Mouse (Mus musculus): ENCODE results near the gene Scd4.
"Not testable (repeated sequence)": the region's sequence is repeated elsewhere in the genome, so short reads cannot be mapped to it uniquely, and the experiment has no call there.

Gene Scd4

DNA sequence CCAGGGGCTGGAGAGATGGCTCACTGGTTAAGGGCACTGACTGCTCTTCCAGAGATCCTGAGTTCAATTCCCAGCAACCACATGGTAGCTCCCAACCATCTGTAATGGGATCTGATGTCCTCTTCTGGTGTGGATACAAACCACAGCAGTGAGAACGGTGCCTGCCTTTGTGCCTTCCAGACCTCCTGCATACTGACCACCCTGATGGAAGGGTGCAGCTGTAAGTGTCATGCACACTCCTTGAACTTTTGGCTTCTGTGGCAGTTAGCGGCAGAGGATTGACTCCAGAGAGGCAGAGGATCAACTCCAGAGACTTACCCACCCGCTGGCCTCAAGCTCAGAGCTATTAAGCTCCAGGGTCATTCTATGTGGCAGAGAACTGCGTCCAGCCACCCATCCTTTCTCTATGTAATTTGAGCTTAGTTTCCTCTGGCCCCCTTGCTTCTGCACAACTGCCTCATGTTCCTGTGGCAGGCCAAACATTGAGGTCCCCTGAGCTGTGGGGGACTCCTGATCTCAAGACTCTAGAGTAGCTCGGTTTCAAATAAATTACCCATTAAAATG, 16.1 kb upstream of the Scd4 start:
- DNase-seq (ENCODE audit: low read depth, low spot score): no peak

DNA sequence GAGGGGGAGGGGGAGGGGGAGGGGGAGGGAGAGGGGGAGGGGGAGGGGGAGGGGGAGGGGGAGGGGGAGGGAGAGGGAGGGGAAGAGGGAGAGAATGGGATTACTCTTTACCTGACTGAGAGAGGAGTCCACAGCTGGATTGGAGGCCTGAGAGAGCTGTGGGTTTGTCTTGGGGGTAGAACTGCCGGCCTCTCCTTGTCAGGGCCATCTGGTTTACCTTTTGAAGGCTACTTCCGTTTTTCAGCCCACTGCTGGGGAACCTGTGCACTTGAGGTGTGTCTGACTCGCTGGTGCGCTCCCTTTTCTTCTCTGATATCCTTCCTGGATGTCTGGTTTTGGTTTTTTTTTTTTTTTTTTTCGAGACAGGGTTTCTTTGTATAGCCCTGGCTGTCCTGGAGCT, 15.5 kb upstream of the Scd4 start:
- DNase-seq (ENCODE audit: low read depth, low spot score): no peak

DNA sequence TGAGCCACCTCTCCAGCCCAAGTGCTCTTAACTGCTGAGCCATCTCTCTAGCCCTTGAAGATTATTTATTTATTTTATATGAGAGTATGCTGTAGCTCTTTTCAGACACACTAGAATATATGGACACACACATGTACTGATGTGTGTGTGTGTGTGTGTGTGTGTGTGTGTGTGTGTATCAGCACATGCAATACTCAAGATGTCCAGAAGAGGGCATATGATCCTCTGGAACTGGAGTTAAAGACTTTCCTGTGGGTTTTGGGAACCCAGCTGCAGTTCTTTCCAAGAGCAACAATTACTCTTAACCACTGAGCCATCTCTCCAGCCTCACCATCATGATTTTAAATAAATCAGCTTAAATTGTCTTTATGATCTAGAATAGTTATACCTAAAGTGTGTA, 14.3 kb upstream of the Scd4 start:
- DNase-seq (ENCODE audit: low read depth, low spot score): no peak

DNA sequence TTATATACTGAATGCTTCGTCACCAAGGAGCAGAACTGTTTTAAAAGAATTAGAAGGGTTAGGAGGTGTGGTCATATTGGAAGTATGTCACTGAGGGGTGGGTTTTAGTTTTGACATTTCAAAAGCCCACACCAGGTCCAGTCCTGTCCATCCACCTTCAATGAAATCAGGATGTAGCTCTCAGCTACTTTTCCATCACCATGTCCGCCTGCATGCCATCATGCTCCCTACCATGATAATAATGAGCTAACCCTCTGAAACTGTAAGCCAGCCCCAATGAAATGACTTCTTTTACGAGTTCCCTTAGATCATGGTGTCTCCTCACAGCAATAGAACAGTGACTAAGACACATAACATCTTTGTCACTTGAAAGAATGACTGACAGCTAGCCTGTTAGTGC, 12.6 kb upstream of the Scd4 start:
- no peak for DNase-seq (ENCODE audit: low read depth, low spot score)

DNA sequence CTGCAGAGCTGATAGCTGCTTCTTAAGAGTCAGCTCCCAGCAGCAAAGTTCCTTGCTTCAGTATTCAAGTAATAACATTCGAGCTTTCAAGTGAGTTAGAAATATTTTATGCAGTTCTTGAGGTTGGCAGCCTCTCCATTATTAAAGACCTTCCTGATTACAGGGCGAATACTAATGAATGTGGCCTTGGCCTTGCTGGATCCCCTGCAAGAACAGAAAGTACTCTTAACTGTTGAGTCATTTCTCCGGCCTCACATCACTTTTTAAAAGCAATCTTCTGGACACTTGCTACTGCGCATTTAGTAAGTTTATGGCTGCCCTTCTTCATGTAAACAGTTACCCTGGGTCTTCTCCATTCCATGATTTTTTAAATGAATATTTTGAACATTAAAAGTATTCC, 11.7 kb upstream of the Scd4 start:
- no peak for DNase-seq (ENCODE audit: low read depth, low spot score)

DNA sequence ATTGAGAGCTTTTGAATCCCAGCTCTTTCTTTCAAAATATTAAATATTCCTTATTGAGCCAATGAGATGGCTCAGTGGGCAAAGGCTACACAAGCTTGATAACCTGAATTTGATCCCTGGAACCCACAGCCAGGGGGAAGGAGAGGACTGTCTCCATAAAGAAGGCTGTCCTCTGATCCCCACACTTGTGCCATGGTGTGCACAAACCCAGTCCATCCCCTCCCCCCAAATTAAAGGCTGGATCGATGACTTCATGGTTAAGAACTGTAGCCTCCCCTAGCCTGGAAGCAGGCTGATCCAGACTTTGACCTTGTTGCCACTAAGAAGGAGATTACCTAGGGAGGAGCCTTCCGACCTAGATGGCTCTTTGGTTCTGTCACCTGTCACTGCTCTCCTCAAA, 11.3 kb upstream of the Scd4 start:
- no peak for DNase-seq (ENCODE audit: low read depth, low spot score)

DNA sequence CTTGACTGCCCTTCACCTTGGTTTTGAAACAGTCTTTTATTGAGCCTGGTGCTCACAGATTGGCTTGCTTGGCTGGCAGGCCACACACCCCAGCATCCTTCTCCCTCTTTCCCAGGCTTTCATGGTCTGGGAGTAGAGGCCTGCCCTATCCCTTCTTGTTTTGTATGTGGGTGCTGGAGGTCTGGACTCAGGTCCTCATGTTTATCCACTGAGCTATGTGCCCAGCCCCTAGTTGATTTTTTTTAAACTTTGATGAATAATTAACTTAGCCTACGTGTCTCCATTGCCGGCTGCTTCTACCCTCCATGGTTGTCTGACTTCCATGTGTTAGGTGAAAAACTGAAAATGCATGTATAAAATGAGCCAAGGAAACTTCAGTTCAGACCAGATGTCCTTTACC, 3.3 kb upstream of the Scd4 start:
- DNase-seq (ENCODE audit: low read depth, low spot score): no peak

DNA sequence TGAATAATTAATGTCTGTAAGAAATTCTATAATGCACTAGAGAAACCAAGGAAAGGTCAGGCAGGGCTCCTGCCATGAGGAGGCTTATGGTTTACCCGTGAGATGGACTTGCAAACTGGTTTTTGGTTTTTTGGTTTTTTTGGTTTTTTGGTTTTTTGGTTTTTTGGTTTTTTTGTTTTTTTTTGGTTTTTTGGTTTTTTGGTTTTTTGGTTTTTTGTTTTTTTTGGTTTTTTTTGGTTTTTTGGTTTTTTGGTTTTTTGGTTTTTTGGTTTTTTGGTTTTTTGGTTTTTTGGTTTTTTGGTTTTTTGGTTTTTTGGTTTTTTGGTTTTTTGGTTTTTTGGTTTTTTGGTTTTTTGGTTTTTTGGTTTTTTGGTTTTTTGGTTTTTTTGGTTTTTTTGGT, 1.8 kb upstream of the Scd4 start:
- not testable (repeated sequence) for DNase-seq (ENCODE audit: low read depth, low spot score)

DNA sequence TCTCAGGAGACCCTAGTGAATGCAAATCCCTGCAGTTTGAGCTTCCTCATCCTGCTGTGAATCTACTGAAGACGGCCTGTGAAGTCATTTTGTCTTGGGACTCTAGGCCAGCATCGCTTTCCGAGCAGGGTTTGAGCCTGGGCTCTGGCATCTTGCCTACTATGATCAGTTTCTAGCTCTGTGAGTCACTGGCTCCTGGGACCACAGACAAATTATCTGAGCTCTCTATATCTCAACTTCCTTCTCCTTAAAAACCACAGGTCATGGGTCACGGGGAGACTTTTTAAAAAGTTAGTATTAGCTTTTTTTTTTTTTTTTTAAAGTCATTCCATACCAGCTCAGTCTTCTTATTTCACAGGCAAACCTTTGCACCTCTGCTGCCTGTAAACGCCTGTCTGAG, 981 bp upstream of the Scd4 start:
- no peak for DNase-seq (ENCODE audit: low read depth, low spot score)

DNA sequence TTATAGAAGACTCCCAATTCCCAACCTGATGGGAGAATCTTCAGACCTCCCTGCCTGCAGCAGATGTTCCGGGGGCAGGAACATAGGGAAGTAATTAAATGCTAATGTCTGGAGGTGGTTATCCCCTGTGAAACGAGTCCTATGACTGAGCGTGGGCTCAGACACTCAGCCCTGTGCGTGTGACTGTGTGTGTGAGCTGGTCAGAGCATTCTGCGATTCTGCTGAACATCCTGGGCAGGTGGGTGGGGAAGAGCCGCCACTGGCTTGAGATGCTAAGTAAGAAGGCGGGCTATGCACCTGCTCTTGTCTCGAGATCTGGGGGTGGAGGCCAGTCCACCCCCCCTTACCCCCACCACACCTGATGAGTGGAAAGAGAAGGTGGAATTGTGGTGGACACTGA, 566 bp upstream of the Scd4 start:
- no peak for DNase-seq (ENCODE audit: low read depth, low spot score)

DNA sequence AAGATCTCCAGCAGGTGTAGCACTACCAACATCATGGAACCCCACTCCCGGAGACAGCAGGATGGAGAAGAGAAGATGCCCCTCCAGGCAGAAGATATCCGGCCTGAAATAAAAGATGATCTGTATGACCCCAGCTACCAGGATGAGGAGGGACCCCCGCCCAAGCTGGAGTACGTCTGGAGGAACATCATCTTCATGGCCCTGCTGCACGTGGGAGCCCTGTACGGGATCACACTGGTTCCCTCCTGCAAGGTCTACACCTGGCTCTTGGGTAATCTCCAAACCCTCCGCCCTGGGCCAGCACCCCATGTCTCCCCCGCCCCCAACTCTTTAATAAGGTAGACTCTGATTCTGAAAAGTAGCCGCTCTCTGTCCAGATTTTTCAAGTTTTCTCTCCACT, 1.1 kb downstream of the Scd4 start:
- no peak for DNase-seq (ENCODE audit: low read depth, low spot score)

DNA sequence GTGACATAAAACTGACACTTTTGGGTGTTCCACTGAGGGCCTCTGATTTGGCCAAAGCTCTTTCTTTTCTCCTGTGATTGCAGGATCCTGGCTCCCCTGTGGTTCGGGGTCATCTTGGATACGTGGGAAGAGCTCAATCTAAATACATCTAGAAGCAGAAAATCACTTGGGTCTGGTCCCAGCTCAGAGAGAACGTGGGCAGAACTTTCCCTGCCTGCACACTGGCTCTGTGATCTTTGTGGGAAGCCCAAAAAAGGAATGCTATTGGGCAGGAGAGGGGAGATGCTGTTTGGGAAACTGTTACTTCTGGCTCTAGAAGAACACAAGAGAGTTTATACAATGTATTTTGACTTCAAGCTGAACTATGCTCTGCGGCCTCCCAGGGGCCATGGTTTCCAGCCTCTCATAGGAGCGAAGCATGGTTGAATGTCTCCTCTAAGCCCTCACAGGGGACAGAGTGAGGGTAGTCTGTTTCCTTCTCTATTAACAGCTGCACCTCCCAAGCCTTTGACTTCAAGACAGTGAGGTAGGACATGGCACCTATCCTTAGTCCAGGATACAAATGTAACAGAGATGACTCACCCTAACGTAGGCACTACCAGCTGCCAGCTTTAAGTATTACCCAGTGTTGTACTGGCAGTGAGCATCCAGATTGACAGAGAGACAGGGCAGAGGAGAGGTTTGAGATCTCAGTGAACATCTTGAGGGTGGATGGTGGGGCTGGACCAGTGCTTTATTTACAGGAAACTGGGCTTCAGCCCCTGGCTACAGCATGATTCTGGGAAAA, 3.2 kb downstream of the Scd4 start:
- no peak for DNase-seq (ENCODE audit: low read depth, low spot score)

DNA sequence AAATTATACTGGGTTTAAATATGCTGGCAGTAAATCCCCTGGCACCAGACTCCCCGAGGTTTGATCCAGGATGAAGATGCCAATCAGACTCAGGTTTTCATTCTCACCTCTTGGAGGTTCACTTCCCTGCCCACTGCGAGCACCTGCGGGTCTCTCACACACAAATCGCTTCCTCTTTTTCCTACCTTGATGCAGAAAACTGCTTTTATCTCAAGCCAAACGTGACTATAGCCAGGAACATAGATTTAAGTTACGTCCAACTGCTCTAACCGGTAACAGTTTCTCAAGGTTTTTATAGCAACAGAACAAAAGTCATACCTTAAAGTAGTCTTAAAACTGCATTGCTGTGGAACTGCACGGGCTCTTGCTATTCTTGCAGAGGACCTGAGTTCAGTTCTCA, 16.8 kb downstream of the Scd4 start:
- DNase-seq (ENCODE audit: low read depth, low spot score): no peak

DNA sequence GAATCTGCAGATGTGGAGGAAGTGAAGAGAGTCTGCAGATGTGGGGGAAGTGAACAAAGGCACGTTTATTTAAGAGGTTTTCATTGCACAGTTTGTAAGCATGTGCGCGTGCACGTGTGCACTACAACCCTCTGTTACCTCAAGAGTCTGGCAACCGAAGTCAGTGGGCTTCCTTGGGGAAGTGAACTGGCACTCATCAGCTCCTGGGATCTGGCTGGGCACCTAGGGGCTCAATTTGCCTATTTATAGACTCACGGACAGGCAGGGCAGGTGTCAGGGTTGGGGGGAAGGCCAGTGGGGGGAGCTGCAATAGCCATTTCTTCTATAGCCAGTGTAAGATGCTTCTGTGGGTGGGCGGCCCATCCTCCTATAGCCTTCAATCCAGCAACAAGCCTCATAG, 18.9 kb downstream of the Scd4 start:
- no peak for DNase-seq (ENCODE audit: low read depth, low spot score)

DNA sequence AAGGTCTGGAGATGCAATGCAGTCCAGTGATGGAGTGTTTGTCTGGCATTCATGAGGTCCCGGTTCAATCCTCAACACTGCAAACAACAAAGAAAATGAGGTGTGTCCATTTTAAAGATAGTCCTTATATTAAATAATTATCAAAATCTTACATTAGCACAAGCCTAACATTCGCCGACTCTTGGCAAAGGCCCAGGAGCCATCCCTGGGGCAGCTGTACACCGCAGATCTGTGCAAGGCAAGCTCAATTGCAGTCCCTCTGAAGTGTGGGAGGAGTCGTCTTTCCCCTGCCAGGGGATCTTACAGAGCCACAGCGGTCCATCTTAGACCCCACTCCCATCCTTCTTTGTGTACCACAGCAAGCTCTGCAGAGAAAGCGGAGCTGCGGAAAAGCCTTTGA, 25.8 kb downstream of the Scd4 start:
- DNase-seq (ENCODE audit: low read depth, low spot score): no peak

DNA sequence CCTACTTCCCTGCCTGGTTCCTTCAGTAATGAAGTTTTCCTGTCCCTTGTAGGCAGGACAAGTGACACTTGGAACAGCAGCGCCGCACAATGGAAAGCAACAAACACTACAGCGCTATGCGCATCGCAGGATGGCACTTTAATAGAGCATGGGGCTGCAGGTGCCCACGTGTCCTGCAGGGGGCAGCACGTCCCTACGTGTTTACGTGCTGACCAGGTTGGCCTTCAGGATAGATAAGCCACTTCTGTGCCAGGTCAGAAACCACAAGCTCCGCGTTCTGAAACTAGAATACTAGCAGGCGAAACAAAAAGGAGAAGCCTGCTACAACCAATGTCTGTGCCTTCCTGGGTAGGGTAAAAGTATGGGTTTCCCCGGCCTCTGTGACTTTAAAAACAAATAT, 30.6 kb downstream of the Scd4 start:
- peak; percentile 75 for DNase-seq (ENCODE audit: low read depth, low spot score)

DNA sequence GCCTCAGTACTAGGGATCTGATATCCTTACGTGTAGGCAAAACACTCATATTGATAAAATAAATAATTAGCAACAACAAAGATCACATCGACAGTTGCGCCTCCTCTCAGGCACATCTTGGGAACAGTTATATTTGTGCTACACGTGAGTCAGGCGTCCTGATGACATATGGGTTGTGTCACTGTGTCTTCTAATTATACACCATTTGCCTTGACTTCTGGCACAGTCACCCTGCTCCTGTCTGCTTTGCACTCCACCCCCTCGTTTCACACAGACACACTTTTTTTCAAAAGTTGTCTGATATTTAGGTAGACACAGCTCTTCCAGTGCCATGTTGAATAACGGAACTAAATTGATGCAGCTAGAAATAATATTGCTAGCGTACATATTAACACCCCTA, 31.1 kb downstream of the Scd4 start:
- no peak for DNase-seq (ENCODE audit: low read depth, low spot score)

DNA sequence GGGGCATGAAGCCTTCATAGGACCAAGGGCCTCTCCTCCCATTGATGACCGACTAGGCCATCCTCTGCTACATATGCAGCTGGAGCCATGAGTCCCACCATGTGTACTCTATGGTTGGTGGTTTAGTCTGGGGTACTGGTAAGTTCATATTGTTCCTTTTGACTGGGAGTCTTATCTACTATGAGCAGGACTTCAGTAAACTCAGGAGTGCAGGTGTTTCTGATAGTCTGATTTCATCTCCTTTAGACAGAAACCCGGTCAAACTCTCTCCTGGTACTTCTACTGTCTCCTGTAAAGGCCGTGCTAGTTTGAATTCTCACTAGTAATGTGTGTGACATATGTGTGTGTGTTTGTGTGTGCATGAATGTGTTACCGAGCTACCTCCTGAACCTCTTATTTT, 32.8 kb downstream of the Scd4 start:
- no peak for DNase-seq (ENCODE audit: low read depth, low spot score)

DNA sequence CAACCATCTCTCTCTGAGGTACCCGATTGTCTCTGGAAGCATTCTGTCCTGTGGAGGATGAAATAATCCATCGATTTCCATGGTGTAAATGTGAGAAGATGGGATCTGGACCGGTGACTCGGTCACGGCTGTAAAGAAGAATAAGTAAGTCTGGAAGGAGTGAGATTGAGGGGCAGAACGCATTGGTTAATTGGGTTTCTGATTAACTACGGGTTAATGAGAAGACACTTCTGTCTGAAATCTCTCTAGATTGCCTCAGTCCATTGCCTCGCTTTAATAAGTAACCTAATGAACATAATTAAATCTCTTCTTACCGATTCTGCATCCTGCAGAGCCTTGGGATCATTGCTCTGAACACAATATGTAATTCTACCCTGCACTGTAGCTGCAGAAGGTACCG, 34.2 kb downstream of the Scd4 start:
- DNase-seq (ENCODE audit: low read depth, low spot score): not testable (repeated sequence)

DNA sequence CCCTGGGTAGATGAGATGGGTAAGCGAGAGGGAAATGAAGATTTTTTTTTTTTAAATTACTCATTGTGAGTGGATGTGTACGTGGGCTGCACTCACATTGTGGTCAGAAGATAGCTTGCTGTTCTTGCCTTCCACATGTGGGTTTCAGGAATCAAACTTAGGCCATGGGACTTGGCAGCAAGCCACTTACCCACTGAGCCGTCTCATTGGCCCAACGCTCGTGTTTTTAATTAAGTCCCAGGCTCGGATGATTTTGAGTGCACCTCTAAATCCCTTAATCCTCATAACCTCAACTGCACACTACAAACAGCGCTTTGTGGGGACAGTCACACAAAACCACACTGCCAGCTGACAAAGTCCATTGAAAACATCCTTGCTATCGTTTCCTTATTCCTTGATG, 36.5 kb downstream of the Scd4 start:
- no peak for DNase-seq (ENCODE audit: low read depth, low spot score)

DNA sequence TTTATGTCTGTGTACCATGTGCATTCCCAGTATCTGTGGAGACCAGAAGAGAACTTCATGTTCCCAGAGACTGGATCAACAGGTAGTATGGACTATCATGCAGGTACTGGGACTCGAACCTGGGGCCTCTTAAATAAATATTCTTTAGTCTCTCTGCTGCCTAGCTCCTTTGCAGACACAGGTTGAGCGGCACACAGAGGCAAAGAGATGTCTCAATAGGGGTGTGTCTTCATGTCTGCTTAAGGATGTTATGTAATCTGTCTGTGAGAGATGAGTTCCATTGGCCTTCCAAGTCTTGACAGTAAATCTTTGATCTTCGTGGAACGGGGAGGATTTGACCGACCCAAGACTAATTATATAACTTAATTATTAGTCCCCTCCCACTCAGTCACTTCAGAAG, 37.3 kb downstream of the Scd4 start:
- no peak for DNase-seq (ENCODE audit: low read depth, low spot score)

DNA sequence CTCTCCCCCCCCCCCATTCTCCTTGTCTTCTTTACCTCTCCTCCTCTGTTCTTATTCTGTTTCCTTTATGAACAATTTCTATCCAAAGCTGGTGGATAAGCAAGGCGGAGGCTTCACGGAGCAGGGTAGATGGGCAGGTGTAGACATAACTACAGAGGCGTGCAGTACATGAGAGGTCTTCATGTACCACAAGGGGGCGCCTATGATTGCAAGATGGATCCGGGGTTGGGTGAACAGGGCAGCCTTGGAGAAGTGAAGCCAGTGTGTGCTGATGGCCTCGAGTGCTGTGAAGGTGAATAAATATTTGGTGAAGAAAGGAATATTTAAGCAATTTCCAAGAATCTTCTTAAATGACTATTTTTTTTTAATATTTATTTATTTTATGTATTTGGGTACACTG, 40.1 kb downstream of the Scd4 start:
- no peak for DNase-seq (ENCODE audit: low read depth, low spot score)

DNA sequence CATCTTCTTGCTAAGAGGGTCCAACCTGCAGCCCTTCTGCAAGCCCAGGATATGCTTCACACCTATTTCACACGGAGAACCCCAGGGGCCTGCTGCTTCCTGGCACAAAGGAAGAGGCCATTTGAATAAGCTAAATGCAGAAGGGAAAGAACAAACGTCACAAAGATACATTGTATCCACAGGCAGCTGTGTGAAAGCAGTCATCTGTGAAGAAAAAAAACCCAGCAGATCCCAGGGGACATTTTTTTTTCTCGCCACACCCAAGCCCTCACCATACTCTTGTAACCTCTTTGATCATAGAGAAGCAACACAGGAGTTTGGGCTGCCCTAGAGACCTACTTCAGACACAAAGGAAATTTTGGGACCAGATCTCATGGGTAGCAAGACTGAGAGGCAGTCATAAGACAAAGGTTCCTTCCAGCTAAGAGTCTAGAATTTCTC, 43.6 kb downstream of the Scd4 start:
- no peak for DNase-seq (ENCODE audit: low read depth, low spot score)

Data from WW6 (cell line).